Mouse (Mus musculus): ENCODE data around the gene Erbb2. TPM values are rescaled to one million over a fixed set of nuclear protein-coding genes. Genes with fewer than 3 reads are reported as not detected.

Gene Erbb2
- polyA plus RNA-seq, 1 experiment from 2014 or later: 7.3 TPM

DNA sequence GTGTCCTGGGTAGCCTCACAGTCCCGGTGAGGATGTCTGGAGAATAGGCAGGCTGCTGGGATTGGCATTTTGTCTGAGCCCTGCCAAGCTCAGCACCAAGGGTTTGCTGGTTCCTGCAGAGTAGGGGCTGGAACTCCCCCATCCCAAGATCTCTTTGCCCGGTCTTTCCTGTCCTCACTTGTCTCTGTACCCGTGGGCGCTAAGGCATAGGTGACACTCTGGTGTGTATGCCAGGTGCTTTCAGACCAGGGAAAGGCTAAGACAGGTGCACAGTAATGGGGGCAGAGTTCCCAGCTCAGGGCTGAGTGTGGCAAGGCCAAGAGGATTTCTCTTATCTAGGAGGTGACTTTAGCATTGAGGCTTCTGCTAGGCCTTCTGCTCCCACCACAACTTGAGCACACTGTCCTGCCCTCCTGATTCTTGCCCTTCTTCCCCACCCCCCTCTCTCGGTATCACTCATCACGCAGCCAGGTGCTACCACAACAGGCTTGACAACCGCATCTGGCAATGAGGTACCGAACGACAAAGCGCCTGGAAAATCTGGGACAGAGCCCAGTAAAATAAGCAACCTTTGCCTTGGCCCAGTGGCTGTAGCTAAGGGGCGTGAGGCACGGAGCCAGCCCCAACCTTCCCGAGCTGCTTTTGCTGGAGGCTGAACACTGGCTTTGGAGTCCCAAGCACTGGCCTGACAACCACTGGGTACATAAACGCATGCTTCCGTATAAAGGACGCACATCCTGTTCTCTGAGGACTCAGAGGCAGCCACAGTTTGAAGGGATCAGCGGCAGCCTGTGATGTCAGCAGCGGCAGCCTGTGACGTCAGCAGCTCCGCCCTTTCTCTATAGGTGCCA, 37.9 kb downstream of the Erbb2 start:
- Histone ChIP-seq H3K9ac (replicated peaks) (no peak overlapping the region), H3K27ac (replicated peaks) (no peak overlapping the region), H3K4me3 (replicated peaks) (no peak overlapping the region), H3K36me3 (no peaks in the 10 kb centered on the region), H3K9me3 (replicated peaks) (no peaks in the 10 kb centered on the region), H3K4me2 (no peak overlapping the region), H3K4me1 (peaks cover 10% of the 10 kb centered on the region; the same call in 1 of the 2 replicates), H3K27me3 (replicated peaks) (peaks cover 37% of the 10 kb centered on the region)
- ATAC-seq (ENCODE audit: low FRiP score): no peak
- 84% methylated on average over 20 of the region's 20 CpGs for WGBS

DNA sequence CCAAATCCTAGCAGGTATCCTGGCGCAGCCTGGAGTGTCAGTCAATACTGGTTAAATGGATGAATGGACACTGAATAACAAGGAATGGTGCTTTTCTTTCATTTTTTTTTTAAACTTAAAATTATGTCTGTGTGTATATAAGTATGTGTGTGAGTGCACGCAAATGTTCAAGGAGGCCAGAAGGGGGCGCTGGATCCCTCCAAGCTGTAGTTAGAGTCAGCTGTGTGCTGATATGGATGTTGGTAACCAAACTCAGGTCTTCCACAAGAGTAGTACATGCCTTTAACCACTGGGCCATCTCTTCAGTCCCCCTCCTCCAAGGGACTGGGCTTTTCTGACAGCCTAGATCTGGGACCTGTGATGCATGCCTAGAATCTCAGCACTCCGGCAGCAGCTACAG, 43.2 kb downstream of the Erbb2 start:
- 86% methylated on average over 4 of the region's 4 CpGs for WGBS

DNA sequence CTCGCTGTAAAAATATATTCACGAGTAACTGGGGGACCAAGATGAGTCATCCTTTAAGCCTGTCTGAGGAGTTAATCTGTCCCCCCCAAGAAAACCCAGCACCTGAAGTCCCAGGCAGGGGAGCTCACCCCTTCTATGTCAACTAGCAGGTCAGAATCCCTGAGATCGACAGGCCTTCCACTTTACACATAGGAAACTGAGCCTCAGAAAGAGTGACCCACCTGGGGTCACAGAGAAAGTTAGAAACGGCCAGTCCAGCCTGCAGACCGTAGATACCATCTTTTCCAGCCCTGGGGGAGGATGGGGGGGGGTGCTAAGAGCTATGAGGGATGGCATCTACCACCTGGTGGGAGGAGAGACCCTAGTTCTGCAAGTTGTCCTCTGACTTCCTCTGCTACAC, 44.3 kb downstream of the Erbb2 start:
- ATAC-seq (ENCODE audit: low FRiP score): no peak
- Histone ChIP-seq H3K9ac (replicated peaks) (no peak overlapping the region), H3K9me3 (replicated peaks) (no peaks in the 10 kb centered on the region), H3K36me3 (no peaks in the 10 kb centered on the region), H3K4me3 (replicated peaks) (no peak overlapping the region; the same call in 1 of the 2 replicates), H3K27me3 (replicated peaks) (peaks cover 24% of the 10 kb centered on the region), H3K27ac (replicated peaks) (no peak overlapping the region), H3K4me1 (peaks cover 10% of the 10 kb centered on the region), H3K4me2 (peak overlapping the region; percentile 75)
- WGBS: 78% methylated on average over 5 of the region's 5 CpGs

More for the DNA sequence above, 43.2 kb downstream of the Erbb2 start:
- no peak overlapping the region for H3K9ac ChIP-seq (replicated peaks)
- ATAC-seq (ENCODE audit: low FRiP score): no peak
- no peak overlapping the region for H3K4me3 ChIP-seq (replicated peaks)
- no peaks in the 10 kb centered on the region for H3K36me3 ChIP-seq
- no peak overlapping the region for H3K27ac ChIP-seq (replicated peaks)
- peaks cover 20% of the 10 kb centered on the region for H3K27me3 ChIP-seq (replicated peaks)
- H3K4me2 ChIP-seq: no peak overlapping the region
- peaks cover 10% of the 10 kb centered on the region for H3K4me1 ChIP-seq
- no peaks in the 10 kb centered on the region for H3K9me3 ChIP-seq (replicated peaks)

DNA sequence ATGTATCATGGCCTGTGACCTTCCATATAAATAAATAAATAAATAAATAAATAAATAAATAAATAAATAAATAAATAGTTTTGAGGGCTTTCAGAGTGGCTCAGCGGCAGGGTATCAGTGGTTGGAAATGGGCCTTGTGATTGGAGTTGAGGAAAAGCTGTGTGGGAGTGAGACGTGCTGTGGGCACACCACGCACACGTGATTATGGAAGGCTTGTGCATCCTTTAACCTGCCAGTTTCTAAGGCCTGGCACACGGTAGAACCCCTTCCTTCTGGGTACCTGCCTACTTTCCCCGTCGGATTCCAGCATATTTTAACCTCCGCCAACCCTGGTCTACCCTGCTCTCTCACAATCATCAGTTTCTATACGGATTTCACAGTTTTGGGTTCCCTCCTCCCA, 44.7 kb downstream of the Erbb2 start:
- ATAC-seq (ENCODE audit: low FRiP score): peak; percentile 15; the same call in 1 of the 2 replicates
- H3K4me1 ChIP-seq: peaks cover 10% of the 10 kb centered on the region
- peak overlapping the region; percentile 75 for H3K4me2 ChIP-seq
- H3K4me3 ChIP-seq (replicated peaks): peak overlapping the region; percentile 49
- peak overlapping the region; percentile 84 for H3K27ac ChIP-seq (replicated peaks)
- peak overlapping the region; percentile 60 for H3K9ac ChIP-seq (replicated peaks)
- 23% methylated on average over 9 of the region's 9 CpGs for WGBS
- no peaks in the 10 kb centered on the region for H3K36me3 ChIP-seq
- H3K27me3 ChIP-seq (replicated peaks): peaks cover 26% of the 10 kb centered on the region
- H3K9me3 ChIP-seq (replicated peaks): no peaks in the 10 kb centered on the region

DNA sequence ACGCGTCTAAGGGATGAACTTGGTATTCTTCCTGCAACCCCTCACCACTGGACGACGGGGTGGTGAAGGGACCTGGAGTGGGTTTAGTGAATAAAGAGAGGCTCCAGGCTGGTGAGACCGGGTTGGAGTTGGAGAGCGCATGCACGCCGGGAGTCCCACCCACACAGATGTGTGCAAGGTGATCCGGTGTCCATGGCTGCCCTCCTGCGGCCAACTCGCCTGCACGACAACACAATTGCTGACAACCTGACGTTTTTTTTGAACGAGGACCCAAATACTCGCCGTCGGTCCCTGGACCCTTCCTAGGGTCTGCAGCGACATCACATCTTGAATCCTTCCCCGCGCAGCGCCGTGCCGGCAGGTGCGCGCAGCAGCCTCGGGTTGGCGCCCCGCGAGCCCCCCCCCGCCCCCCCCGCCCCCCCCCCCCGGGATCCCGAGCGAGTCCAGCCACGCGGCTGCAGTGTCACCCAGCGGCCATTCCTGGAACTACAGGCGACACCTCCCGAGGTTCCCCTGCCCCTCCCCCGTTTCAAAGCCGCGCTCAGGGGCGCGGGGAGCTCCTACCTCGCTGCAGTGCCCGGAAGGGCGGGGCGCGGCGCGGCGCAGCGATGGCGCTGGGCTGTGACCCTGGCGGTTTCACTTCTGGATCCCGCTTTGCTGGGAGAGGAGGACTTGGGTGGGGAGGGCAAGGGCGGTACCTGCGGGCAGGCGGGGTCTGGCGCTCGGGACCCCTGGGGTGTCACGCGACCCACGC, 45.3 kb downstream of the Erbb2 start:
- Histone ChIP-seq H3K4me2 (peak overlapping the region; percentile 75), H3K27ac (replicated peaks) (peak overlapping the region; percentile 84), H3K4me1 (peaks cover 10% of the 10 kb centered on the region), H3K9me3 (replicated peaks) (no peaks in the 10 kb centered on the region), H3K4me3 (replicated peaks) (peak overlapping the region; percentile 49), H3K36me3 (no peaks in the 10 kb centered on the region), H3K27me3 (replicated peaks) (peaks cover 32% of the 10 kb centered on the region), H3K9ac (replicated peaks) (peak overlapping the region; percentile 60)
- peak; percentile 92 for ATAC-seq (ENCODE audit: low FRiP score)
- 1% methylated on average over 45 of the region's 64 CpGs for WGBS

DNA sequence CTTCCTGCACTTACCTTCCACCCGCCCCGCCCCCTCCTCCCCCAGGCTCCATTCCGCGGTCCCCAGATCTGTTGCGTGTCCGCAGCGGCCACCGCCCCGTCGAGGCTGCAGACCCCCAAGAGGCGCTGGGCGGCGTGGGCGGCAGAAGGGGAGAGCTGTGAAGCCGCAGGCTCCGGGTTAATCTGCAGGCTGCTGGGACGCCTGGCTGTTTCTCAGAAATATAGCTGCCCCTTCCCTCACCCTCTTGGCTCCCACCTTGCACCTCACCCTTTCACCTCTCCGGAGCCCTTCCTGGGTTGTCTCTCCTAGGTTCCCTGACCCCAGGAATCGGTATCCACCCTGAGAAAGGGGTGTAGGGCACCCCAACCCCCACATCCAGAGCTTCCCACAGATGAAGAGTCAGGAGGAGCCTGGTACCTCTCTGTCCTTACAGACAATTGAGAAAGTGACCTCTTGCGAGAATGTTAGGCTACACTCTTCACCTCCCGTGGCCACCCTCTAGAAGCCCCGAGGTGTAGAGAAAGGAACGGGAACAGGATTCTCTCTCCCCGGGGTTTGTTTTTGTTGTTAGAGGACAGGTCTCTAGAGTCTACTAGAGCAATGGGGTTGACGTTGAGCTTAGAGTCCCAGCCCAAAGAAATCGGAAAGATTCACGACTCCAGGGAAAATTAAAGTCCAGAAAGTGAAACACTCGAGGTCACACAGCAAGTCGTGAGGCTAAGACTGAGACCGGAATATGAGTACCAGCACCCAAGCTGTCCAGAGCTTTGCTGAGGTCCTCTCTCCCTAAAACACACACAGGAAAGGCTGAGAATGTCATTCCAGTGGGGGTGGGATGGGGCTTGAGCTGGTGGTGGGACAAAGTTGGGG, 46.1 kb downstream of the Erbb2 start:
- peaks cover 10% of the 10 kb centered on the region for H3K4me1 ChIP-seq
- H3K27me3 ChIP-seq (replicated peaks): peaks cover 35% of the 10 kb centered on the region
- H3K4me3 ChIP-seq (replicated peaks): peak overlapping the region; percentile 49
- H3K4me2 ChIP-seq: peak overlapping the region; percentile 75
- H3K9ac ChIP-seq (replicated peaks): peak overlapping the region; percentile 60
- WGBS: 3% methylated on average over 28 of the region's 30 CpGs
- no peaks in the 10 kb centered on the region for H3K9me3 ChIP-seq (replicated peaks)
- peak; percentile 13; the same call in 1 of the 2 replicates for ATAC-seq (ENCODE audit: low FRiP score)
- H3K36me3 ChIP-seq: no peaks in the 10 kb centered on the region
- no peak overlapping the region for H3K27ac ChIP-seq (replicated peaks)

DNA sequence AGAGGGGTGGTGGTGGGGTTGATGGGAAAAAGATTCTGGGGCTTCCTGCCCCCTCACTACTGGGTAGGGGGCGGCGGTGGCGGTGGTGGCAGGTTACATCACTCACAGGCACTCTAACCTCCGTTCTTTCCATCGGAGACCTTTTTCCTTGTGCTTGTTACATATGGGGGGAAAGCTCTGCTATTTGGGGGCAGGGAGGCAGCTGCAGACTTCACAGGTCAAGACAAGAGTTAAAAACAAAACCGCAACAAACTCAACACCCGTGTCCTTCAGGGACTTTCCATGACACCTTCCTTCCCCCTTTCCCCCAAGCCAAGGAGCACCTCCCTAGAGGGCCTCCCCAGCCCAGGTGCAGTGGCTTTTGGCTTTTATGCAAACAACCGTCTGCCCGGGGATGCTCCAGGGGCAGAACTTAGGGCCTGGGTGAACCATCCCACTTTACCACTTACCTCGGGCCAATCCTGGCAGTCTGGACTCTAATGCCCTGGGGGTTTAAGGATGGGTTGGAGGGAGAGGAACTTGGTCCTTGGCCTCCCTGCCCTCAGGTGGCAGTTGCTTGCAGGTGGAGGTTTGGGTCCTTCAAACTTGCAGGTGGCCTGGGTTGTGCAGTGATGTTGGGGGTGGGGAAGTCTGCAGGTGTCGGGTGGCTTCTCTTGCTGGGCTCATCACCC, 46.9 kb downstream of the Erbb2 start:
- H3K9ac ChIP-seq (replicated peaks): no peak overlapping the region

DNA sequence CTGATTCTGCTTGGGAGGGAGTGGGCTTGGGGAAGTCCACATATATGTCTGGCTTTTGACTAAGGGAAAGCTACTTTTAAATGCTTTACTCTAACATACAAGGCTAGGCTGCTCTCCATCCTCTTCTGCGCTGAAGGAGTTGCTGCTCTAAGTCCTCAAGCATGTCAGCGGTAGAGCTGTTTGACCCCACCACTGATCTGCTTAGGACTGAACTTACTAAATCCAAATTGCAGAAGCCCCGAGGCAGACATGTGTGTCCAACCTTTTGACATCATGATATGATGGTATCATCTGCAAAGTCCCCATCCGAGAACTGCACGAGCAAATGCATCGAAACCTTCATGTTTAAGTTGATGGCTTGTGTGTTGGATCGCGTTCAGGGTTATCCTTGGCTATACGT, 47.6 kb downstream of the Erbb2 start:
- no peak for ATAC-seq (ENCODE audit: low FRiP score)
- Histone ChIP-seq H3K9me3 (replicated peaks) (no peaks in the 10 kb centered on the region), H3K4me2 (no peak overlapping the region), H3K4me3 (replicated peaks) (no peak overlapping the region), H3K36me3 (no peaks in the 10 kb centered on the region), H3K9ac (replicated peaks) (no peak overlapping the region), H3K27ac (replicated peaks) (no peak overlapping the region), H3K27me3 (replicated peaks) (peaks cover 38% of the 10 kb centered on the region), H3K4me1 (peaks cover 10% of the 10 kb centered on the region)
- 82% methylated on average over 9 of the region's 9 CpGs for WGBS

More for the DNA sequence above, 46.9 kb downstream of the Erbb2 start:
- Histone ChIP-seq H3K36me3 (no peaks in the 10 kb centered on the region), H3K9me3 (replicated peaks) (no peaks in the 10 kb centered on the region), H3K27me3 (replicated peaks) (peaks cover 38% of the 10 kb centered on the region), H3K4me2 (no peak overlapping the region), H3K4me1 (peaks cover 10% of the 10 kb centered on the region), H3K4me3 (replicated peaks) (no peak overlapping the region), H3K27ac (replicated peaks) (no peak overlapping the region)
- no peak for ATAC-seq (ENCODE audit: low FRiP score)
- WGBS: 22% methylated on average over 11 of the region's 11 CpGs

DNA sequence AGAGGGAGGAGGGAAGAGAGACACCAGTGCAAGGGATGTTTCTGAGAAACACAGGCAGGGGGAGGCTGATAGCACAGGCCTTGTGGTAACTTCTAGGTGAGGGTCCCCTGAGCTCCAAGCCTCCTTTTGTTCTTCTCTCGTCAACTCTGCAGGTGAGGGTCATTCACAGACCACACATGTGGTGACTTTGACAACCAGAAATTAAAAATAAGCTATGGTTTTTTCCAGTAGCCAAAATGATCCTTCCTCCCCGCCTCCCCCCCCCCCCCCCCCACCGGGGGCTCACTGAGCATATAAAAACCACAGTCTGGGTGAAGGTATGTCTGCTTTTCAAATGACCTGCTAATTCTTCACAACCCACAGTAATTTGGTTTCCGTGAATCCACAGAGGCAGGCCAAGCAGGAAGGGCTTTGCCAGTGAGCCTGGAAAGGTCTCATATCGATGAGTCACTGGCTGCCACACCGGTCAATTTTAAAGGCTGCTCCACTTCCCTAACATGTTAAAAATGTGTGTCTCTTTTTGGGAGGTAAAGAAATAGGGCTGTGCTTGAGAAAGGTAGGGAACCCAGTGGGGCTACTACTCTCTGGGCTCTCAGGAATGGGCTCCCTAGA, 48.9 kb downstream of the Erbb2 start:
- WGBS: 56% methylated on average over 6 of the region's 6 CpGs
- no peak for ATAC-seq (ENCODE audit: low FRiP score)
- no peaks in the 10 kb centered on the region for H3K9me3 ChIP-seq (replicated peaks)

DNA sequence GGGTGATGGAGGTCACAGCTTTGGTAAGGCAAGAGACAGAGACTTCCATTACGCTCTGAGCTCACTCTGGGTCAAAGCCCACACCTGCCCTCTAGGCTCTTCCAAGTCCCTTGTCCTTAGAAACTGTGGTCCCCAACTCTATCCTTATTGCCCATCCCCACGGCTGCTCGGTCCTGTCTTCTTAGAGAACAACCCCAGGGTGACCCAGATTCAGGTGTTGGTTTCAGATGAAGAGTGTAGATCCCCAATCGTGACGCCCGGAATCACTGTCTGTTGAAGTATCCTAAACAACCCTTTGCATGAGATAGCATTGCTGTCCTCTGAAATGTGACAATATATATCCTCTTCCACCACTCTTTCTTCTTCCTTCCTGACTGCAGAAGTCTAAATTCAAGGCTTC, 50.0 kb downstream of the Erbb2 start:
- H3K9ac ChIP-seq (replicated peaks): no peak overlapping the region
- peaks cover 38% of the 10 kb centered on the region for H3K27me3 ChIP-seq (replicated peaks)
- no peak overlapping the region for H3K27ac ChIP-seq (replicated peaks)
- no peaks in the 10 kb centered on the region for H3K36me3 ChIP-seq
- 94% methylated on average over 6 of the region's 6 CpGs for WGBS
- no peak overlapping the region for H3K4me3 ChIP-seq (replicated peaks)
- H3K4me2 ChIP-seq: no peak overlapping the region
- no peak for ATAC-seq (ENCODE audit: low FRiP score)
- H3K4me1 ChIP-seq: peaks cover 6% of the 10 kb centered on the region; the same call in 1 of the 2 replicates
- H3K9me3 ChIP-seq (replicated peaks): no peaks in the 10 kb centered on the region

More for the DNA sequence above, 48.9 kb downstream of the Erbb2 start:
- Histone ChIP-seq H3K27me3 (replicated peaks) (peaks cover 38% of the 10 kb centered on the region), H3K4me1 (peaks cover 10% of the 10 kb centered on the region), H3K4me3 (replicated peaks) (no peak overlapping the region), H3K4me2 (no peak overlapping the region), H3K36me3 (no peaks in the 10 kb centered on the region), H3K27ac (replicated peaks) (no peak overlapping the region), H3K9ac (replicated peaks) (no peak overlapping the region)
